Mouse (Mus musculus): ENCODE measurements around the gene Ctnnb1. TPM values are rescaled to one million over a fixed set of nuclear protein-coding genes. Genes with fewer than 3 reads are reported as not detected.

The Ctnnb1 gene
- 616 and 667 TPM in 2 replicates for polyA plus RNA-seq (2015; fragmentation: Nextera tagmentation; extraction: Ambion mirVana)

DNA sequence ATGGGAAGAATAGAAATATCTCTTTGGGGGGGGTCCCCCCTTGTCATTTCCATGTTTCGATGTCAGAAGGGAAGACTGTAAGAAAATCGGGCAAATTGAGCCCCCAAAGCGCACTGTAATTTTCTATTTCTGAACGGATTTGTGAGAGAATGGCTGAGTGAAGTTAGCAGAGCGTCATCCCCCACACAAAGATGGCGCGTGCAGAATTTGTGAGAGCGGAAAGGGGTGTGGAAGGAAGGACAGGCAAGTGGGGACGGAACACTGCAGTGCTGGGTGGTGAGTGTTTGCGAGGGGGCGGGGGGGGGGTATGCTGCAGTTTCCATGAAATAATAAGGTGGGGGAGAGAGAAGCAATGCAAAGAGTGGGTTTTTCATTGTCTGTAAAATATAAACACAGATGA, at the start of gene Ctnnb1:
Ctnnb1 (plus strand) TSS at position 136 of the 400 bp plus-strand sequence.
- Histone ChIP-seq H3K4me2 (replicated peaks) (peak within 1 kb of the TSS; percentile 42), H3K27me3 (no peaks in the 10 kb centered on the region), H3K36me3 (no peaks in the 10 kb centered on the region), H3K9me3 (no peaks in the 10 kb centered on the region), H3K9ac (replicated peaks) (peak within 1 kb of the TSS; percentile 54), H3K4me3 (replicated peaks) (peak within 1 kb of the TSS; percentile 30), H3K4me1 (replicated peaks) (peaks cover 42% of the 10 kb centered on the region), H3K27ac (peak within 1 kb of the TSS; percentile 89)
- 43% methylated on average over 11 of the region's 11 CpGs for WGBS
- ATAC-seq = peak; percentile 31; the same call in 1 of the 2 replicates

- Histone ChIP-seq H3K4me1 (replicated peaks) (peaks cover 4% of the 10 kb centered on the region; the same call in 1 of the 2 replicates), H3K9me3 (no peaks in the 10 kb centered on the region), H3K27me3 (no peaks in the 10 kb centered on the region), H3K36me3 (no peaks in the 10 kb centered on the region), H3K4me3 (replicated peaks) (no peak overlapping the region), H3K9ac (replicated peaks) (no peak overlapping the region), H3K4me2 (replicated peaks) (no peak overlapping the region), H3K27ac (no peak overlapping the region)
- ATAC-seq = no peak
- 77% methylated on average over 9 of the region's 9 CpGs for WGBS
Observed at GRCm38 (mm10) chr9:120880286-120880685, 48.7 kb upstream of the Ctnnb1 start.

- Histone ChIP-seq H3K27me3 (no peaks in the 10 kb centered on the region), H3K27ac (no peak overlapping the region), H3K4me3 (replicated peaks) (no peak overlapping the region), H3K4me1 (replicated peaks) (peaks cover 4% of the 10 kb centered on the region; the same call in 1 of the 2 replicates), H3K36me3 (no peaks in the 10 kb centered on the region), H3K9ac (replicated peaks) (no peak overlapping the region), H3K9me3 (no peaks in the 10 kb centered on the region), H3K4me2 (replicated peaks) (no peak overlapping the region)
- ATAC-seq = no peak
- 92% methylated on average over 15 of the region's 15 CpGs for WGBS
Observed at GRCm38 (mm10) chr9:120881121-120881520, 47.9 kb upstream of the Ctnnb1 start.

DNA sequence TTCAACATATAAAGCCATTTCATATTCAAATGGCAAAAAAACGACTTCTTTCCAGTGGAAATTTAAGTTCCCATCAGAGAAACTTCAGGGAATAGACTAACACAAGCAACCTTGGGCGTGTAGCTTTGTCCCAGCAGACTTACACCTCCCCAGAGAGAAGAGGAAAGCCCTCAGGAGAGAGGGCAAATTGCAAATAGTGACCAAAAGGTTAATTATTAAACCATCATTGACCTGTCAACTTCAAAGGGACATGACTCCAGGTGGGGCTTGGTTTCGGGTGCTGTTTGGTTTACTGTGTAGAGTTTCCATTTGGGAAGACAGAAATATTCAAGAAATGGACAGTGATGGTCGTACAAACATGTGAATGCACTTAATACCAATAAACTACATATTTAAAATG, 47.2 kb upstream of the Ctnnb1 start:
- no peak for ATAC-seq

DNA sequence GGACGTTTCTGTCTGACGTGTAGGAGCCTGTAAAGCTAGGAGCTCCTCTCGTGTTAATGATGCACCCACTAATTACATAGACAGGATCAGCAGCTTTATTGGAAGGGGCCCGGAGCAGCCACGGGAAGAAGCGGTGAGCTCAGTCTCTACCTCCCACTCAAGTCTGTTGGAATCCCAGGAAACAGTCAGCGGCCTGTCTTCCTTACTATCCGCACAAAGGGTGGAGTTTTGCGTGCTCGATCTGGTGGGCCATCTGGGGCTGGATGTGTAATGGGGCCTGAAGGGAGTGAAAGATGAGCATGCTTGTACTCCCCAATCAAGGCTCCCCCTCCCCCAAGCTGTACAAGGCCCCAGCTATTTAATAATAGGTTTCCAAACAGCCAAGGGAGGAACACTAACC, 44.3 kb upstream of the Ctnnb1 start:
- no peaks in the 10 kb centered on the region for H3K9me3 ChIP-seq
- no peak for ATAC-seq
- no peaks in the 10 kb centered on the region for H3K27me3 ChIP-seq
- no peak overlapping the region for H3K4me2 ChIP-seq (replicated peaks)
- no peak overlapping the region for H3K9ac ChIP-seq (replicated peaks)
- H3K4me3 ChIP-seq (replicated peaks) = no peak overlapping the region
- H3K36me3 ChIP-seq = no peaks in the 10 kb centered on the region
- H3K4me1 ChIP-seq (replicated peaks) = peaks cover 4% of the 10 kb centered on the region; the same call in 1 of the 2 replicates
- H3K27ac ChIP-seq = no peak overlapping the region
- 63% methylated on average over 10 of the region's 10 CpGs for WGBS

More for the DNA sequence above, 47.2 kb upstream of the Ctnnb1 start:
- peaks cover 4% of the 10 kb centered on the region; the same call in 1 of the 2 replicates for H3K4me1 ChIP-seq (replicated peaks)
- no peak overlapping the region for H3K4me3 ChIP-seq (replicated peaks)
- no peaks in the 10 kb centered on the region for H3K9me3 ChIP-seq
- H3K27ac ChIP-seq = no peak overlapping the region
- 82% methylated on average over 4 of the region's 4 CpGs for WGBS
- H3K4me2 ChIP-seq (replicated peaks) = no peak overlapping the region
- H3K27me3 ChIP-seq = no peaks in the 10 kb centered on the region
- no peak overlapping the region for H3K9ac ChIP-seq (replicated peaks)
- H3K36me3 ChIP-seq = no peaks in the 10 kb centered on the region

DNA sequence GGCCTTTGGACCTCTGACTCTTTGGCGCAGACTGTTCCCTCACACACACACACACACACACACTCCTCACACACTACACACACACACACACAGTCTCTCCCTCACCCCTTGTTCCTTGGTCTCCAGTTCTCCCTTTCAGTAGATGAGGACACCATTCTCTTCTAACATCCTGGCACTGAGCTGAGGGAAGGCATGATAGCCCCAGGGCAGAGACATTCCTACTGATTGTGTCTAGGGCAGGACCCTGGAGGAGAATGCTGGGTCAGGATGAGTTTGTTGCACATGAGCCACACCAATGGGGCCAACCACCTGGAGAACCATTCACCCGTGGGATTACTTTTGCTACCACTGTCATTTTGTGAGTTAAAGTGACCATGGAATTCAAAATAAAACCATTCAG, 41.4 kb upstream of the Ctnnb1 start:
- 90% methylated on average over 2 of the region's 2 CpGs for WGBS
- Histone ChIP-seq H3K4me1 (replicated peaks) (peaks cover 4% of the 10 kb centered on the region; the same call in 1 of the 2 replicates), H3K4me3 (replicated peaks) (no peak overlapping the region), H3K27ac (no peak overlapping the region), H3K4me2 (replicated peaks) (no peak overlapping the region), H3K9me3 (no peaks in the 10 kb centered on the region), H3K9ac (replicated peaks) (no peak overlapping the region), H3K27me3 (no peaks in the 10 kb centered on the region), H3K36me3 (no peaks in the 10 kb centered on the region)
- ATAC-seq = no peak

GRCm38 (mm10) chr9:120893435-120893834, 35.6 kb upstream of the Ctnnb1 start:
- 94% methylated on average over 11 of the region's 11 CpGs for WGBS
- ATAC-seq = no peak
- H3K27ac ChIP-seq = no peak overlapping the region
- no peak overlapping the region for H3K4me2 ChIP-seq (replicated peaks)
- no peaks in the 10 kb centered on the region for H3K27me3 ChIP-seq
- no peaks in the 10 kb centered on the region for H3K4me1 ChIP-seq (replicated peaks)
- no peaks in the 10 kb centered on the region for H3K9me3 ChIP-seq
- no peak overlapping the region for H3K4me3 ChIP-seq (replicated peaks)
- H3K36me3 ChIP-seq = no peaks in the 10 kb centered on the region
- H3K9ac ChIP-seq (replicated peaks) = no peak overlapping the region

GRCm38 (mm10) chr9:120893971-120894370, 35.0 kb upstream of the Ctnnb1 start:
- ATAC-seq = no peak
- Histone ChIP-seq H3K4me2 (replicated peaks) (no peak overlapping the region), H3K27ac (no peak overlapping the region), H3K9ac (replicated peaks) (no peak overlapping the region), H3K4me3 (replicated peaks) (no peak overlapping the region), H3K27me3 (no peaks in the 10 kb centered on the region), H3K36me3 (no peaks in the 10 kb centered on the region), H3K9me3 (no peaks in the 10 kb centered on the region), H3K4me1 (replicated peaks) (no peaks in the 10 kb centered on the region)
- 75% methylated on average over 10 of the region's 10 CpGs for WGBS

GRCm38 (mm10) chr9:120894376-120894775, 34.6 kb upstream of the Ctnnb1 start:
- no peaks in the 10 kb centered on the region for H3K9me3 ChIP-seq
- no peak overlapping the region for H3K4me3 ChIP-seq (replicated peaks)
- H3K27ac ChIP-seq = no peak overlapping the region
- no peak for ATAC-seq
- H3K27me3 ChIP-seq = no peaks in the 10 kb centered on the region
- H3K9ac ChIP-seq (replicated peaks) = no peak overlapping the region
- no peaks in the 10 kb centered on the region for H3K36me3 ChIP-seq
- WGBS = 93% methylated on average over 9 of the region's 9 CpGs
- H3K4me2 ChIP-seq (replicated peaks) = no peak overlapping the region
- no peaks in the 10 kb centered on the region for H3K4me1 ChIP-seq (replicated peaks)

- Histone ChIP-seq H3K4me2 (replicated peaks) (no peak overlapping the region), H3K27ac (no peak overlapping the region), H3K4me1 (replicated peaks) (peaks cover 10% of the 10 kb centered on the region), H3K27me3 (no peaks in the 10 kb centered on the region), H3K9ac (replicated peaks) (no peak overlapping the region), H3K36me3 (no peaks in the 10 kb centered on the region), H3K4me3 (replicated peaks) (no peak overlapping the region), H3K9me3 (no peaks in the 10 kb centered on the region)
- 54% methylated on average over 5 of the region's 5 CpGs for WGBS
- ATAC-seq = no peak
Observed at GRCm38 (mm10) chr9:120896502-120896901, 32.5 kb upstream of the Ctnnb1 start.

DNA sequence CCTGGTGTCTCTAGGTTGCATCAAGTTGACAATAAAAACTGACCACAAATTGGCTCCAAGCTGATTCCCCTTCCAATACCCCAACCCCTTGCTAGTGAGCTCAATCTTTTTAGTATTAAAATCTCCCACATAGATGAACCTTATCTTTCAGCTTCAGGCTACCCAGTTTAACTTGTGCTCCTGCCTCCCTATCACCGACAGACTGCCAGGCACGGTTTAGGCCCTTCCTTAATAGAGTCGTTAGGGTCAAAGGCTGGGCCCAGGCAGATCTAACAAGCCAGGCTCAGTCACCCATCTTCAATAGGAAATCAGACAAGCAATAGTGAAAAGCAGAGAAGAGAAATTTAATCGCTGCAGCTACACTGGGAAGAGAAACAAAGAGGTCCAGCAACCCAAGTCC, 31.7 kb upstream of the Ctnnb1 start:
- H3K27ac ChIP-seq = no peak overlapping the region
- H3K27me3 ChIP-seq = no peaks in the 10 kb centered on the region
- no peak overlapping the region for H3K4me3 ChIP-seq (replicated peaks)
- H3K4me1 ChIP-seq (replicated peaks) = peaks cover 10% of the 10 kb centered on the region
- 55% methylated on average over 4 of the region's 4 CpGs for WGBS
- no peaks in the 10 kb centered on the region for H3K9me3 ChIP-seq
- H3K9ac ChIP-seq (replicated peaks) = no peak overlapping the region
- no peaks in the 10 kb centered on the region for H3K36me3 ChIP-seq
- ATAC-seq = no peak
- no peak overlapping the region for H3K4me2 ChIP-seq (replicated peaks)

- Histone ChIP-seq H3K9ac (replicated peaks) (no peak overlapping the region), H3K27me3 (no peaks in the 10 kb centered on the region), H3K36me3 (no peaks in the 10 kb centered on the region), H3K4me2 (replicated peaks) (no peak overlapping the region), H3K27ac (no peak overlapping the region), H3K4me3 (replicated peaks) (no peak overlapping the region), H3K4me1 (replicated peaks) (peaks cover 10% of the 10 kb centered on the region), H3K9me3 (no peaks in the 10 kb centered on the region)
- ATAC-seq = no peak
- 65% methylated on average over 4 of the region's 4 CpGs for WGBS
Observed at GRCm38 (mm10) chr9:120899833-120900232, 29.2 kb upstream of the Ctnnb1 start.

Measured in midbrain, embryonic 13.5 days (tissue).